Mouse (Mus musculus): Measurements from ENCODE around the gene Plrg1. TPM values are rescaled to one million over a fixed set of nuclear protein-coding genes. Genes with fewer than 3 reads are reported as not detected.

The Plrg1 gene
- 94.0 and 96.4 TPM in 2 replicates for polyA plus RNA-seq (2015; fragmentation: Nextera tagmentation; extraction: Ambion mirVana)

DNA sequence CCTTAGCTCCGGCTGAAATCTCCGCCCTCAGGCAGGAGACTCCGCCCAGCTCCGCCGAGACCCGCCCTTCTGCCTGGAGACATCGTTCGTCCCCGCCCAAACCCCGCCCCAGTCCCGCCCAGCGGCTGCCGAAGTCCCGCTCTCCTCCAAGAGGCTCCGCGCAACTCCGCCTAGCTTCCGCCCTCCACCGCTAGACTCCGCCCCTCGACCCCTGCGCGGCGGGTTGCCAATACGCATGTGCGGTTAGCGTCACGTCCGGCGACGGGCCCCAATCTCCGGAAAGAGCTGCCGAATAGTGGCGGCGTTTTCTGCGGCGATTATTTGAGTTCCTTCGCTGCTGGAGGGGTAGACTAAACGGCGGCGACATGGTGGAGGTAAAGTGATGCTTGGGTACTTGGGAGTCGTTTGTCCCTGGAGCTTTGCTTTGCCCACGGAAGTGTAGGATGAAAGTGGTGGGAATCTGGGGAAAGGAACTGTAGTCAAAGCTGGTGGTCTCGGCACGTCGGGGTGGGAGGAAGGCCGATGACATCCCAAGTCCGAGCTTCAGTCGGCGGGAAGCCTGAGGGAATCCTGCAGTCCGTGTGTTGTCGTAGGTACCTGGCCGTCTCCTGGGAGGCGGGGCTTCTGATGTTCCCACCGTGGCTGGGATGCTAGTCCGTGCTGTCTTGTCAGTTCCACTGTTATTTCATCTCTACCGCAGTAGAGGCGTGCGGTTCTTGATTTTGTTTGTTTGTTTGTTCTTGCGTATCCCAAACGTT lies at the start of gene Plrg1:
Plrg1 (plus strand) TSS at position 242 of the 758 bp plus-strand sequence.
- DNase-seq (ENCODE audit: low spot score), result peak; percentile 98

DNA sequence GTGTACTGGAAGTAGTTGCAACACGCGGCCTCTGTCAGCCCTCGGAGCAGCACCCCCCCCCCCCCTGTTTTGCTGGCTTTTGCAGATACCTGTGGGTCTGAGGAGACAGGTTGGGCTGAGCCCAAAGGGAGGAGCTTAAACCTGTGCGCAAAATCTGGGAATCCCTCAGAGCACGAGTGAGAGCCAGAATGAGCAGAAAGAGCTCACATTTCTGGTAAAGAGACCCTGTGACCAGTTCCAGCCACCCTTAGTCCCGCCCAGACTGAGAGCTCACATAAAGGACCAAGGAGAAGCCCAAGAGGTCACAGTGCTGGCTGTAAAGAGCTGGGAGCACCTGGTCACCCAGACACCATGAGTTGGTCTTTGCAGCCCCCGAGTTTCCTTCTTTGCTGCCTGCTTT lies 47.8 kb upstream of the Plrg1 start, which contains the start of gene Fgg:
Fgg (plus strand) TSS at position 168 of the 400 bp plus-strand sequence.
- no peak for DNase-seq (ENCODE audit: low spot score)

DNA sequence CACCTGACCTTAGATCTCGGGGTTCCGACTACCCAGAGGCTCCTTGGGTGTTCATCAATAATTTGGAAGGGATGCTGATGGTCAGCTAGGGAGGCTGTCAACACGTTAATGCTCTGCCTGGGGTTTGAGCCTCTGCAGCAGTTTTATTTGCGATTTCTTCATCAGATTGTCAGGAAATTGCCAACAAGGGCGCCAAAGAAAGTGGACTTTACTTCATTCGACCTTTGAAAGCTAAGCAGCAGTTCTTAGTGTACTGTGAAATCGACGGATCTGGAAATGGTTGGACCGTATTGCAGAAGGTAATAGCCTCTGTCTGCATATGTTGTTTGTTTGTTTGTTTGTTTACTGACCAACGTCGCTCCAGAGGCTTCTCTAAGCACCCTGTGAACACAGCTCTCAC lies 45.0 kb upstream of the Plrg1 start:
- no peak for DNase-seq (ENCODE audit: low spot score)

DNA sequence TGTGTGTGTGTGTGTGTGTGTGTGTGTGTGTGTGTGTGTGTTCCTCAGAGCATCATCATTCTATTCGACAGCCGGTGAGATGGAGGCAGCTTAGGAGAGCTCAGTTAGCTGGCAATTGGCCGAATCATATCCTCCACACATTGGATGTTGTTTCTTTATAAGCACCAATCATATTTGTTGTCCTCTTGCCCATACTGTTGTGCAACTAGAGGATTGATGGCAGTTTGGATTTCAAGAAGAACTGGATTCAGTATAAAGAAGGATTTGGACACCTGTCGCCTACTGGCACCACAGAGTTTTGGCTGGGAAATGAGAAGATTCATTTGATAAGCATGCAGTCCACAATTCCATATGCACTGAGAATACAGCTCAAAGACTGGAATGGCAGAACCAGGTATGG lies 44.2 kb upstream of the Plrg1 start:
- DNase-seq (ENCODE audit: low spot score), result no peak

DNA sequence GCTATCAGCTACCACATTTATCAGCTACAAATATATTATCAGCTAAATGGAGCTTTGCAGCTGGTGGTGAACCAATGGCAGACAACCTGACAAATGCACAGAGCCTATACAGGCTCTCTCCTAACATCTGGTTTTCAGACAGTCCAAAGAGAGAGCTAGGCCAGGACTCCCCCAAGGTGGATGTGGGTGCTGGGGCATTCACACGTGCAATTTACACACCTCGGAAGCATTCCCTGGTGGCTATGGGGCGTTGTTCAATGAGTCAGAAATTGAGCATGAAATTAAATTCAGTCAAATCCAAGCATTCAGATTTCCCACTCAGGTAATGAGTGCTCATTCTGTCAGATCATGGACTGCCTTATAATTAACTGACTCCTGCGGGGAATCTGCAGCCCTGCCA lies 43.8 kb upstream of the Plrg1 start:
- DNase-seq (ENCODE audit: low spot score), result no peak

DNA sequence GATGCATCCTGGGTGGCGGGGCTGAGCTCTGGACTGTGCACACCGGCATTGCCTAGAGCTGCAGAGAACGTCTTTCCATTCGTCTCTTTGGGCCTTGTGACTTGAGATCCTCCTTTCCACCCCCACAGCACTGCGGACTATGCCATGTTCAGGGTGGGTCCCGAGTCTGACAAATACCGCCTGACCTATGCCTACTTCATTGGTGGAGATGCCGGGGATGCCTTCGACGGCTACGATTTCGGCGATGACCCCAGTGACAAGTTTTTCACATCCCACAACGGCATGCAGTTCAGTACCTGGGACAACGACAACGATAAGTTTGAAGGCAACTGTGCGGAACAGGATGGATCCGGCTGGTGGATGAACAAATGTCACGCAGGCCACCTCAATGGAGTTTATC lies 42.7 kb upstream of the Plrg1 start:
- DNase-seq (ENCODE audit: low spot score), result no peak

DNA sequence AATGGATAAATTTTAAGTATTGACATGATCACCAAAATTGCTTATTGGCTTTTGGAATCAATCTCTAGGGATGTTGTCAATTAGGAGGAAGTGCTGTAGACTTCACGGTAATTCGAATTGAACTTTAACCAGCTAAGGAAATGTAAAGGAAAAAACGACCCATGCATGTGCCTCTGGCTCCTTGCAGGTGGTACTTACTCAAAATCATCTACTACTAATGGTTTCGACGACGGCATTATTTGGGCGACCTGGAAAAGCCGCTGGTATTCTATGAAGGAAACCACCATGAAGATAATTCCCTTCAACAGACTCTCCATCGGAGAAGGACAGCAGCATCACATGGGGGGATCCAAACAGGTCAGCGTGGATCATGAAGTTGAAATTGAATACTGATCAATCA lies 41.4 kb upstream of the Plrg1 start:
- no peak for DNase-seq (ENCODE audit: low spot score)

DNA sequence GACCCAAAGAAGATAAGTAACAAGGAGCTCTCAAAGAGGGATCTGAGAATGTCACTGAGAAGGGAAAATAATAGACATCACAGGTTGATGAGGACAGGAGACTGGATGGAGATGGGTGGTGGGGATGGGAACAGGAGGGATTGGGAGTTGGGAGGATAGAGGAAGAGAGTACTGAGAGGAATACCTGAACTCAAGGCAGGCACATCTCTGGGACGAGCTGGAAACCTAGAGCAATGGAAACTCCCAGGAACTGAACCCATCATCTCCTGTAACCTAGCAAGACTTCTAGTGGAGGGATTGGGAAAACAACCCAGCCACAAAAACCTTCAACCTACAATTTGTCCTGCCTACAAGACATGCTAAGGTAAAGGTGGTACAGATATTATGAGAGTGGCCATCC lies 39.1 kb upstream of the Plrg1 start:
- DNase-seq (ENCODE audit: low spot score), result no peak

DNA sequence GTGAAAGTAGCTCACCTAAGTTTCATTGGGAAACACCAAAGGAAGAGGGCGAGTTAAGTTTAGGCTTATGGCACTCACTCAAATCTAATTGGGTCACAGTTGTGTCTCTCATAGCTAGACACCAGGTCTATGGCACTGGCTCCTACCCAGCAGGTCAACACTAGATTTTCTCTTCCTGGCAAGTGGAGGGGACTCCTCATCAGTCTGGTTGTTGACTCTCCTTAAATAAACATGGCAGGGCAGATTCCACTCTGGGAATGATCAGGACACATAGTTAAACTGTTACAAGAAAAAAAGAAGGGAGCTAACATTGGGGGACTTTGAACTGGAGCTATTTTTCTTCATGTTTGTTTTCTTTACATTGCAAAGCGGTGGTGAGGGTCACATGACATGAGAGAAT lies 34.9 kb upstream of the Plrg1 start:
- no peak for DNase-seq (ENCODE audit: low spot score)

DNA sequence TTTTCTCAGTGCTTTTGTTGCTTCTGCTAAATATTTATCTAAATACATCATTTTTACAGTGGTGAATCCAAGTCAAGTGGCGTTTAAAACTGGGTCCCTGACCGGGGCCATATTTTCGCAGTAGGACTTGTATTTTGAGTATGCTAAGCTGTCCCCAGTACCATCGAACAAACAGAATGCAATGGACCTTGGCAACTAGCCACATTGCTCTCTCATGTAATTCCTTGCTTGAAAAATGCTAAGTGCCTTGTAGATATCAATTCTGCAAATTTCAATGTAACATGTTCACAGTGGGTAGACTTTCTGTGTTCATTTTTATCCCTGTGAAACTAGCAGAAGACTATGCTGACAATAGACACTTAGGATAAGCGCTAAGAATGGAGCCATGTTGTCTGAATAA lies 34.1 kb upstream of the Plrg1 start:
- no peak for DNase-seq (ENCODE audit: low spot score)

DNA sequence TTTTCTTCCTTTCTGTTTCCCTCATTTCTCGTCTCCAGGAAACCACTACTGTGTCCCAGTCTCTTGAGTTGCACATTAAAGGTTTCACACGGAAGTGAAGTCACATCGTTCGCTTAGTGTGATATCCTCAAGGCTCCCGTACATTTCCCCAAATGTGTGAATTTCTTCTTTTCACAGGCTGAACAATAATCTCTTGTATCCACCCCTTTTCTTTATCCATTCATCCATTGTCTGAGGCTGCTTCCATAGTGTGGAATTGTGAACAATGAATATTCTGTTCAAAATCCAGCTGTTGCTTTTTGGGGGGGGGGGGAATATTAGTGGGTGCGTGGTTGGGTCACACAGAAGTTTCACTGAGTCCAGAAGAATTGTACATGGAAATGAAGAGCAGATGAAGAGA lies 30.3 kb upstream of the Plrg1 start:
- no peak for DNase-seq (ENCODE audit: low spot score)

DNA sequence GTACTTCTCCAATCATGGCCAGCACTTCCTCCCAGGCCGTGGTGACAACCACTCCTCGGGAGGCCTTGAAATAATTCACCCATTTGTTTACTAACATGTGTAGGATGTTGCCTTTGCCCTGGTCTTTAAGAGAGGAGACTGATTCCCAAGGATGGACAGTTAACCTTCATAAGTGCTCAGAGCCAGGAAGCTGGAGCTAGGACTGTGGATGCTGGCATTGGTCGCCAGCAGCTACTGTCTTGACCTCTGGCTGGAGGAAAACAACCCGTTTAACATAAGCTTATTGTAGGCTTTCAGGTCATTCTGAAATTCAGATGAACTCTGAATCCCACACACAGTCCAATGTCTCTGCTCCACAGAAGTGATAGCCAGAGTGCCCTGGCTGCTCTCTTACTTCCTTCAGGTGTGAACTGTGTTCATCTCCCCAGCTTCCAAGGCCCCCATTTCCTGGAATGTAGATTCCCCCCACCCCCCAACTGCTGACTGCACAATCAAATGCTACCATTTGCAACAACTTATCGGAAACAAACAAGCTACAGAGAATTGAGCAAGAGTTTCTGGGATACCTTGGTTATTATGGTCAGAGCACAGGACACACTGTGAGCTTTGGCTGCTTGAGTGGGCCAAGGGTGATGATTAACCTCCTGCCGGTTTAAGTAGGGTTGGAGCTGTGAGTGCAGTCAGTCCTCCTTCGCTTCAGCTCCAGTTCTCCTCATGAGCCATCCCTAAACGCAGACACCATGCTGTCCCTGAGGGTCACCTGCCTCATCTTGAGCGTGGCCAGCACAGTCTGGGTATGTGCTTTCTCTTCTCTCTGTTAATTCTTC lies 29.6 kb upstream of the Plrg1 start, which contains the start of gene Fga:
Fga (plus strand) TSS at position 602 of the 827 bp plus-strand sequence.
- DNase-seq (ENCODE audit: low spot score), result no peak

DNA sequence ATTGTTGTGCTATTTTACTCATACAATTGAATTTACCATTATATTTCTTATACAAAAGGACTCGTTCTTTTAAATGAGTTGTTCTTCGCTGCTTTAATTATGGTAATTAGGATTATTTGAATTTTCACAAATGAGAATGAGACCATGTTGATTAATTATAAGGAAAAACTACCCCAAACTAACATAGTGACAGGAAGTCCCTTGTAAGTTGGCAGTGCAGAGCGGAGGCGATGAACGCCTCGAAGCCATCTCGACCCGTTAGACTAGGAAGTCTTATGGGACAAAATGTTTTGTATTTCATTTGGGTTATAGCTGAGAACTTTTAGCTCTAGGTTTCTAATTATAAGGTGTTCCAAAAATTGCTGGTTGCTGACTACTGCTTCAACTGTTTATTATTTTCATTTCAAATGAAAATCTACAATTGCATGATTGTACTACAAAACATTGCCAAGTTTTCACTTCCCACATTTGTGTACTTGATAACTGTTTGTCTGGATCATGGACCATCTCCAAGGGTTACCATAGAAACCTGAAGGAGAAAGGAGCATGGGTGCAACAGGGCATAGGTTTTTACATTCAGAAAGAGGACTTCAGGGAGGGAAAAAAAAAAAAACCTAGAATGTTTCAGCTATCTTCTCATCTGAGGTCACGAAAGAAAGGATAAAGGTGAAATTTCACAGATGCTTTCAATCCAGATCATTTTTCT lies 27.6 kb upstream of the Plrg1 start:
- no peak for DNase-seq (ENCODE audit: low spot score)

DNA sequence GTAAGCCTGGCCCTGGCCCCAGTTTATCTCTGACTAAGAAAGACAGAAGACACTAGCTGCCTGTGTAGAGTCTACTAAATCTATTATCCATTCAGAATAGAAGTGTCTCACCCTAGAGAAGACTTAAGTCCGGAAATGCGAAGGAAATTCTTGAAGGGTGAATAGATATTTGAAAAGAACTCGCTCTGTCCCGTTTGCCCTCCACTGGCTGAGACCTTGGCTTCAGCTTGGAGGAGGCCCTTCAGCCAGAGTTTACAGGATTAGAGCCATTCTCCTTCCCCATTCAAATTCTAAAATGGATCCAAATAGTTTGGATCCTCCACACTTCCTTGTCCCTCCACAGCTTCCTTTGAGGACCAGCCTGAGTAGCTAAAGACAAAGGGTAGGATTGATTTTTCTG lies 25.0 kb upstream of the Plrg1 start:
- no peak for DNase-seq (ENCODE audit: low spot score)

DNA sequence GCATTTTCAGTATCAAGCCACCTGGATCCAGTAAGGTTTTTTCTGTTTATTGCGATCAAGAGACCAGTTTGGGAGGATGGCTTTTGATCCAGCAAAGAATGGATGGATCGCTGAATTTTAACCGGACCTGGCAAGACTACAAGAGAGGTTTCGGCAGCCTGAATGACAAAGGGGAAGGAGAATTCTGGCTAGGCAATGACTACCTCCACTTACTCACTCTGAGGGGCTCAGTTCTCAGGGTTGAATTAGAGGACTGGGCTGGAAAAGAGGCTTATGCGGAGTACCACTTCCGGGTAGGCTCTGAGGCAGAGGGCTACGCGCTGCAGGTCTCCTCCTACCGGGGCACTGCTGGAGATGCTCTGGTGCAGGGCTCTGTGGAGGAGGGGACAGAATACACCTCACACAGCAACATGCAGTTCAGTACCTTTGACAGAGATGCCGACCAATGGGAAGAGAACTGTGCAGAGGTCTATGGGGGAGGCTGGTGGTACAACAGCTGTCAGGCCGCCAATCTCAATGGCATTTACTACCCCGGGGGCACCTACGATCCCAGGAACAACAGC lies 22.5 kb upstream of the Plrg1 start:
- DNase-seq (ENCODE audit: low spot score), result no peak

DNA sequence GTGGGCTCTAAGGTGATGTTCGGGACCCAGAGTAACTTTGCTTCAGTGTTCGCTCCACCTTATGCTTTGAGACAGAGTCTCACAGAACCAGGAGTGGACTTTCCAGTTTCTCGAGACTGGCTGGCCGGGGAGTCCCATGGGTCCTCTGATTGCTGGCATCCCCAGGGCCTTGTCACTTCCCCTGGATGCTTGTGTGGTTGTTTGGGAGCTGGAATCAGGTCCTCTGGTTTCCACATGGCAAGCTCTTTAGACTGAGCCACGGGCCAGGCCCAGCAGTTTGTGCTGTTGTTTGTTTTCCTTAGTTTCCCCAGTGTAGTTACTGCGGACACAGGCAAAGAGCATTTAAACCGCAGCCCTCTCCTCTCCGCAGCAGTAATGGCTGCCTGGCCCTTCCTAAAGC lies 21.5 kb upstream of the Plrg1 start:
- no peak for DNase-seq (ENCODE audit: low spot score)

DNA sequence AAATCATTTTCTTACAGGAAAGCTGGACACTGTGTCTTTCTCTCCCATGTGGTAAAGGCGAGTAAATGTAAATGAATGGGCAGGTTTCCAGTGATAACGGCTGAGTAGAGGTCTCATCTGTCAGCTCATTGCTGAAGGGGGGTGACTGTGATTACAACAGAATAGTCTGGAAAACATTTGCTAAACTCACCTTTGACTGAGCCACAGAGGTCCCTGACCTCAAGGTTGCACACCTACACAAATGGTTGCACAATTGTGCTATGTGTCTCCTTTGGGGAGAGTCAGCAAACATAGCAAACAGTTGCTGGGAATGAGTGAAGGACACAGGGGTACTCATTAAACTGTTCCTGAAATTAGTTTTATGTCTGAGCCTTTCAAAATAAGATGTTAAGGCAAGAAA lies 16.5 kb upstream of the Plrg1 start:
- no peak for DNase-seq (ENCODE audit: low spot score)

DNA sequence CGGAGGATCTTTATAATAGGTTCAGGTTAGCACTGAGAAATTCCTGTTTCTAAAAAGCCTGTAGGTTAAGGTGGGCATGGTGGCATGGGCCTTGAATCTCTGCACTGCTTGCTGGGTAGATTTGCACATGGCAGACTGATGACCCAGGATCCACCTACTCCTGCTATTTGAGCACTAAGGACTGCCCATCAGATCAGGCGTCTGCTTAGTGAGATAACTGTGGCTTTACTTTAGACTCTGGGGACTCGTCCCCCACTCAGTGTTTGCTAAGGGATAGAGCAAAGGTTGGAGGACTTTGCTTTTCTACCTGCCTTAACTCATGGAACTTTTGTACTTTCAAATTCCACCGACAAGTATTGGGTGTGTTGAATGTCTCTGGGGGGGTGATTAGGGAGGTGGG lies 15.7 kb upstream of the Plrg1 start:
- no peak for DNase-seq (ENCODE audit: low spot score)

DNA sequence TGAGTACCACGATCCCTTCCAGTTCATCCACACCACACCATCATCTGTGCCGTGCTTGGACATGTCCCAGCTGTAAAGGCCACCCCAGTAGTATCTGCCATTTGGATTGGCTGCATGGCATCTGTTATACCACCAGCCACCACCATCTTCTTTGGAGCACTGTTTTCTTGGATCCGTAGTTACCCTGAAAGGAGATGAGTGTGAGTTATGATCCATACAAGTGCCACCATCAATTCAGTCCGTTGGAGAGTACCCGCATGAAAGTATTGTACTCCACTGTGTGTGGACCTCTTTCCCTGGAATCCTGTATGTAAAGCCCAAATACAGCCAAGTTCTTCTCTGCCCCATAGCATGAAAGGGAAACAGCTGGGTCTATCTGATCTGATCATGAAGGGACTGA lies 12.9 kb upstream of the Plrg1 start:
- no peak for DNase-seq (ENCODE audit: low spot score)

DNA sequence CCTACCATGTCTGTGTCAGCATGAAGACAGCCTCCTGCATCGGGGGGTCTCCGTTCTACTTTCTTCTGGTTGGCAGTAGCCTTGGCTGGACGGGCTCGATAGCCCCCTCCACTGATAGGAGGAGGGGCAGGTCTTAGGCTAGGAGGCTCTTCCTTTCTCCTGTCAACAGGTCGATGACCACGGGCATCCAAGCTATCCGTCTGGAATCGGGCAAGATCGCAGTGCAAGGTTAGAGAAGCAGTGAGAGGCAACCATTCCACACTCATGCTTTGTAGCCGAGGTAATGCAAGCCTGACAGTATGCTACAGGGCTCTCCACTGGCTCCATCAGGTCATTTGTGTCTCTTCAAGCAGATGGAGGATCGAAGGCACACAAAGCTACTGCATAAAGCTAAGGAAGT lies 8.7 kb upstream of the Plrg1 start:
- no peak for DNase-seq (ENCODE audit: low spot score)

DNA sequence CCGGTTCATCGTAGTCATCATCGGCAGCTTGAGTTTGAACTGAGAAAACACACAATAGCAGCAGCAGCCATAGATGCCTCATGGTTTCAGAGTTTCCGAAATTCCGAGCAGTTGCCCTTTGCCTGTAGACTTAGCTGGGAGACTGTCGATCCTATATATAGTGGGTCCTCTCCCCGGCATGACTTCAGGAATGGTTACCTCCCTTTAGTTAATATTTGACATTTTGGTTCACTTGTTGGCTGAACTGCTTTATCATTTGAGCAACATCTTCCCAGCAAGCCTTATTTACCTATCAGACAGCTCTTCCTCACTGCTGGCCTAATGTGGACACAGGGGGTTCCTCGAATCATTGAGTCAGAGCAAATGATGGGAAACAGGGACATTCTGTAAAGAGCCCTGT lies 5.6 kb upstream of the Plrg1 start, which contains the start of gene Fgb:
Fgb (minus strand) TSS at position 184 of the 400 bp plus-strand sequence.
- no peak for DNase-seq (ENCODE audit: low spot score)

DNA sequence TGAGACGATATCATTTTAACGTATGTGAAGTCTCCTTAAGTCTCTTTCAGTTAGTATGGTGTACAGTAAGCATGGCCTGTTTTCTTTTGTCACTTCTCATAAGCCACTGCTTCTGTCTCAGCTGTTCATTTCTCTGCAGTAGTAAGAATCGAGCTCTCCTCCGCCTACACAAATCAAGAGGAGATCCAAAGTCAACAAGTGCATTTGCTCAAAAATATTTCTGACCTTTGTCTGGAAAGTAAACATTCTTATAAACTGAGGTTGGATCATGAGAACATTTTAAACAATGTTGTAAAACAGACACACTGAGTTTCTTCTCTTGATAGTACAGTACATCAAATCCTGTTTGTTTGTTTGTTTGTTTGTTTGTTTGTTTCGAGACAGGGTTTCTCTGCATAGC lies 4.7 kb upstream of the Plrg1 start:
- no peak for DNase-seq (ENCODE audit: low spot score)
